Mouse (Mus musculus): ENCODE data around the gene Oprm1. TPM values are rescaled to one million over a fixed set of nuclear protein-coding genes. Genes with fewer than 3 reads are reported as not detected.
A peak's percentile ranks its signal among the peaks of the same experiment; 100 is the strongest.
"Not testable (repeated sequence)": the region's sequence is repeated elsewhere in the genome, so short reads cannot be mapped to it uniquely, and the experiment has no call there.

Gene Oprm1
- total RNA-seq, 2 experiments from 2014 or later, result 8.4 to 8.8 TPM

DNA sequence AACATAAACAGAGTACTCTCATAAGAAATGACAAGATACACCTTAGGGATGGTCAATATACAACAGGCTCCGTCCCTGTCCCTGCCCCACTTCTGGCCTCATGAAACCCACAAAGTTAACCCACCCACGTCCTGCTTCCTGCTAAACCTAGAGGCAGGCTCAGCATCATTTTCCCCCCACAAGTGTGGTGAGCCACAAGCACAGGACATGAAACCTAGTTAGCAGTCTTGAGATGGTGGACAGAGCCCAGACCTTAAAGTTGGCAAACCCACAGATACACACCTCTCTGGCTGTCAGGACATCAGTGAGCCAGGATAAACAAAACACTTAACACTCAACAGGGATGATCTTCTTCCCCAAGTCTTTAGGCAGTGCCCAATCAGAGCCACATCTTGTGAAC is 198.1 kb downstream of the Oprm1 start:
- no peak for DNase-seq (ENCODE audit: extremely low spot score in 1 of 2, low spot score in 2 of 2)
- intact Hi-C loops (cut with DNase I), result no loop called here

DNA sequence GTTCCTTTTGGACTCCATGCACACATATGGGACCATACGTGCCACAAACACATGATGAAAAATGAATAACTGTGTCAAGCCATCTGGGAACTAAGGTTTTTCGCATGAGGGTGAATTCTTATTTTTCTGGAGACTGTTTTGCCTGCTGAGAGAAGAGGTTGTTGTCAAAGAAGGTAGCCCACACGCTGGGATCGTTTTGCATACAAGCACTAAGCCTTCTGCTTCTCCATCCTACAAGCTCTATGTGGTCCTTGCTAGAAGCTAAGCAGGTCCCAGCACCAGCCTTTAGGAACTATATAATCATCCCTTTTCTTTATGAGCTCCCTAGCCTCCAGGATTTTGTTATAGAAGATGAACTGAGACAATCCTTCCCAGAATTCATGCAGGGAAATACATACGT is 200.5 kb downstream of the Oprm1 start:
- intact Hi-C loops (cut with DNase I), result no loop called here
- DNase-seq (ENCODE audit: extremely low spot score in 1 of 2, low spot score in 2 of 2), result no peak

DNA sequence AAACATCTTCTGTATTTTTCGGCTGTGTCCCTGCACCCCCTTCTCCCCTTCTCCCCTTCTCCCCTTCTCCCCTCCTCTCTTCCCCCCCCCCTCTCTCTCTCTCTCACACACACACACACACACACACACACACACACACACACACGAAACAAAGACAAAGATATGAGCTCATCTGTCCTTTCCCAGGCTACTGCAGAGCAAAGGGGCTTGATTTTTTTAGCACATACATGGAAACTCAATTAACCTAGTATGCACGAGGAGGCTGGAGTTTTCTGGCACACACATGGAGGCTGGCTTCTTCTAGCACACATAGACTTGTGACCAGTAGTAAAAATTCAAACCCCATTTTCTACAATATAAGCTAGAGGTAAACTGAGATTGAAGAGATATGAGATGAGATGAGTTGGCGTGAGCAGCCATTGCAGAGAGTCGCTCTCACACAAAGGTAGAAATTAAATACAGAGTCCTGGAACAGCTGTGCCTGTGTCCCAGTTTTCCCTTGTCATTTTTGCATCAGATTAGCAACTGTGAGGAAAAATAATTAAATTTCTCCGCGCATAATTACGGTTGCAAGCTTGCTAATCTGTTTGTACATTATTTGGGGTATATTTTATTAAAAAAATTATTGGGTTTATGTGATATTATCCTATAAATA is 209.4 kb downstream of the Oprm1 start:
- DNase-seq (ENCODE audit: extremely low spot score in 1 of 2, low spot score in 2 of 2), result no peak
- intact Hi-C loops (cut with DNase I), result no loop called here

DNA sequence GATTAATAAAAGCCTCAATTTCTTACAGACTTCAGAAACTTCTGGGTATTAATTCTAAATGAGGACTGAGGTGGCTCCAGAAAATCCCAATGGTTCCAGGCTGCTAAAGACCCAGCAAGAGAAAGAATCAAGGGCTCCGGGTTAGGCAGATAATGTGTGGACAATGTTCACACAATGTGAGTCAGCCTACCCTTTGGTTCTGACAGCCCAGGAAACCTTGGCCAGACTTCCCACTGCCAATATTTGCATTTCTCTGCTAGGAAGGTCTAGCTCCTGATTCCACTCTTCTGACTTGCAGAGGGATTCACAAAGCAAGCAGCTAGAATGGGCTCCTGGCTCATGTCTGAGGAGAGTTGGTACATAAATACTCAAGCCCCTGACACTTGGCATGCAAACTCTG is 210.0 kb downstream of the Oprm1 start:
- DNase-seq (ENCODE audit: extremely low spot score in 1 of 2, low spot score in 2 of 2), result no peak
- intact Hi-C loops (cut with DNase I), result no loop called here

DNA sequence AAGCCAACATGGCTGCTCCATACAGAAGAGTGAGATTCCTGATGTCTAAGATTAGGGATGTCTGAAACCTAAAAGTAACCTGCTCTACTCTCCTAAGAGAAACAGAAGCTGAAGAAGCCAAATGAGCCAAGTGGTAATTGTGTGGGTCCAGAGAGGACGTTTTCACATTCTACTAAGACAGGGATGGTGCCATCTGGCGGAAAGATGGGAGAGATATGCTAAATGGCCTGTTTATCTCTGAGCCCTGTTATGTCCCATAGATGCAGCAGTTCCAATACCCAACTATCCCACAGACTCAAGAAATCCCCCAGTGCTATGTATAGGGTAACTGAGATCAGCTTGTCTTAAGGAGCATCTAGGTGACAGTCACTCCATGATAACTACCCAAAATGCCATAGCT is 219.5 kb downstream of the Oprm1 start:
- intact Hi-C loops (cut with DNase I), result no loop called here
- DNase-seq (ENCODE audit: extremely low spot score in 1 of 2, low spot score in 2 of 2), result peak; percentile 9 to 19

DNA sequence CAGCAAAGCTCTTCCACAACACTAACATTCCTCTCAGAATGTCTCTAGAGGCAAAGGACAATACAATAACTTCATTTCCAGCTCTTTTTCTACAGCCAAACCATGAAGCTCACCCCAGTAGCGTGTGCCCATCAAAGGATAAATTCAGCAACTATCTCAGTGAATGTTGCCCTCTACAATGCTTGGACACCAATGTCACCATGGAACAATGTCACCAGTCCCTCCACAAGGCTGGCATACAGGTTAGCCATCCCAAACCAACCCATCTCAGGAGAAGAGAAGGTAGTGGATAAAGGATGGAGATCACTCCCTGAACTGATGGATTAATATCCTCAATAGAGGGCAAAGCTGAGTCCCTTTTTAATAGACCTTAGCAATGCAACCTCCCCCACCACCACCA is 220.4 kb downstream of the Oprm1 start:
- no peak for DNase-seq (ENCODE audit: extremely low spot score in 1 of 2, low spot score in 2 of 2)
- intact Hi-C loops (cut with DNase I), result no loop called here

DNA sequence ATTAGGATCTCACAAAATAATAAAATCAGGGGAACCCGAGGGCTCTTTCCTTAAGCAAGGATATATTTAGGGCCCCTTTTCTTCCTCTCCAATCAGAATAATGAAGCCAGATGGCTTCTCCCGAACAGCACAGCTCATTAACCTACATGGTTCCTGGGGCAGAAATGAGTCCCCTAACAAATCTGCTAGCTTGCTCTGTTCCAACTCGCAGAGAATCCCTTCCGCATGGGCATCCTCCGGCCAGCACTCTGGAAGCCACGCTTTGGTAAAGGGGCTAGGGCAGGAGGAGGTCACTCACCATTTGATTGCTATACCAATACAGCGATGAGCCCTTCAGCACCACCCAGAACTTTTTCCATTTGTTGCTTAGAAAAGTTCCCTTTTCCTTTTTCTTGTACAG is 220.9 kb downstream of the Oprm1 start:
- no peak for DNase-seq (ENCODE audit: extremely low spot score in 1 of 2, low spot score in 2 of 2)
- intact Hi-C loops (cut with DNase I), result no loop called here

DNA sequence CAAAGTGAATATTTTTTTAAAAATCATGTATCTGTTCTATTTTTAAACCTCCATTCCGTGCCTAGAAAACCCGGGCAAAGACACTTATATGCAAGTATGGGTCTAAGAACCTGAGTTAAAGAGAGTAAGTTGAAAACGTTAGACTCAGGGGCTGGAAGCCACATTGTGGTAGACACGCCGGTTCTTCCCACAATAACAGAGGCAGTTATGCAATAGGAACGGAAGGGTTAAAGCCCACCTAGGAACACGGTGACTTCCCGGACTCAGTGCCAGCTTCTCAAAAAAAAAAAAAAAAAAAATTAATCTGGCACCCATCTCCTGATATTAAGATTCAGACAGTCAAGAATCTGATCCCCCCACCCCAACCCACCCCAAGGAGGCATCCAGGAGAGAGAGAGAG is 221.5 kb downstream of the Oprm1 start:
- no peak for DNase-seq (ENCODE audit: extremely low spot score in 1 of 2, low spot score in 2 of 2)
- intact Hi-C loops (cut with DNase I), result no loop called here

DNA sequence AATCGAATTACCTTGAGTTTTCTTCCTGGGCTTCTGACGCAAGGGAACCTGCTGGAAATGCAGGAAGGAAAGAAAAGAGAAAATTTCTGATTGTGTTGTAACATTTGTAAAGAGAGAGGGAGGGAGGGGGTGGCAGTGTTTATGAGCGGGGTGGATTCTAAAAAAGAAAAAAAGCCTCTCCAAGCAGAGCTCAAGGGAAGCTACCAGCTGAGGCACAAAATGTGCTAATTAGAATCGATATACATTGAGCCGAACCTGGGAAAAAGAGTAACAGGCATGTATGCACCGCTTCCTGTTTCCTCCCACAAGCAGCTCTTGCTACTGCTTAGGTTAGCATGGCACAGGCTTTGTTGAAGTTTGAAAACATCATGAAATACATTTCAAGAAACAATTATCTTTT is 221.9 kb downstream of the Oprm1 start:
- no peak for DNase-seq (ENCODE audit: extremely low spot score in 1 of 2, low spot score in 2 of 2)
- intact Hi-C loops (cut with DNase I), result no loop called here

DNA sequence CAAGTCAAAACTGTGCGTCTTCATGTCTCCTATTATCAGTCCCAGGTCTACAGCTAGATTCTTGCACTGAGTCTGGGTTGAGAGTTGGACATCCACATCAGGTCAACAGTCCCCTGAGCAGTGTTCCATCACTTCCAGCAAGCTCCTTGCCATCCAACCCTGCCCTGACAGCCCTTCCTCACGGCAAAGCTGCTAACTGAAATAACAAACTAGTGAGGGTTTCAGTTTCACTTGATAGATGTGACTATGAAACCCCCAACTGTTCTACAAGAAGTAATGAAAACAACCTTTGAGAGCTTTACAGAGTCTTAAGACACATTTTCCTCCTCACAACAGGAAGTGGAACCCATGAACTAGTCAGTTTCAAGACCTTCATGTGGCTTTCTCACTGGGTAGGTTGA is 224.4 kb downstream of the Oprm1 start:
- no peak for DNase-seq (ENCODE audit: extremely low spot score in 1 of 2, low spot score in 2 of 2)
- intact Hi-C loops (cut with DNase I), result no loop called here

DNA sequence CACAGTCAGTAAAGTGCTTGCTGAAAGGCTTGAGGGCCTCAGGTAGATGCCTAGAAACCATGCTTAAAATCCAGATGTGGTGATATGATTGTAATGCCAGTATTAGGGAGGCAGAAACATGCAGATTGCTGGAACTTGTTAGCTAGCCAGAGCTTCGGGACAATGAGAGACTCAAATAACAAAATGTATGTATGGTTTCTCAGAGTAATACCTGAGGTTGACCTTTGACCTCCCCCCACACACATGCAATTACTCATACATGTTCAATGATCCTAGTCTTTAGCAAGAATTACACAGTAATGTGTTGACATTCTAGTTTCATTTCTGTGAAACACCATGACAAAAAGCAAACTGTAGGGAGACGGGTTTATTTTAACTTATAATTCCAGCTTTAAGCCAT is 225.1 kb downstream of the Oprm1 start:
- intact Hi-C loops (cut with DNase I), result no loop called here
- no peak for DNase-seq (ENCODE audit: extremely low spot score in 1 of 2, low spot score in 2 of 2)

DNA sequence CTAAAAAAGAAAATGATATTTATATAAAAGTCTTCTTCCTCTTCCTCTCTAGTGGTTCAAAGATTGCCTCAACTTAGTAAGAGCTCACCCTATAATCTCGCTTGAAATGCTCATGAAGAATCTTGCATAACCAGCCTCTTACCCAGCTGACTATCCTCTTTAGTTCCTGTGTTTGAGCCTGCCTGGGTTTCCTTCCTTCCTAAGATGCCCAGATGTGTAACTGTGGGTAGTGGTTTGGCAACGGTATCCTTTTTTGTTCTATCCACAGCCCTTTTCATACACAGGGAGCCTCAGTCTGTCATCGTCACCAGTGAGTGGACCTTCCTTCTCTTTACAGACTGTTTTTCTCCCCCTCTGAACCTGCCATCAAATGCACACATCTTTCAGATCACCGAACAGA is 227.9 kb downstream of the Oprm1 start:
- DNase-seq (ENCODE audit: extremely low spot score in 1 of 2, low spot score in 2 of 2), result no peak
- intact Hi-C loops (cut with DNase I), result no loop called here

DNA sequence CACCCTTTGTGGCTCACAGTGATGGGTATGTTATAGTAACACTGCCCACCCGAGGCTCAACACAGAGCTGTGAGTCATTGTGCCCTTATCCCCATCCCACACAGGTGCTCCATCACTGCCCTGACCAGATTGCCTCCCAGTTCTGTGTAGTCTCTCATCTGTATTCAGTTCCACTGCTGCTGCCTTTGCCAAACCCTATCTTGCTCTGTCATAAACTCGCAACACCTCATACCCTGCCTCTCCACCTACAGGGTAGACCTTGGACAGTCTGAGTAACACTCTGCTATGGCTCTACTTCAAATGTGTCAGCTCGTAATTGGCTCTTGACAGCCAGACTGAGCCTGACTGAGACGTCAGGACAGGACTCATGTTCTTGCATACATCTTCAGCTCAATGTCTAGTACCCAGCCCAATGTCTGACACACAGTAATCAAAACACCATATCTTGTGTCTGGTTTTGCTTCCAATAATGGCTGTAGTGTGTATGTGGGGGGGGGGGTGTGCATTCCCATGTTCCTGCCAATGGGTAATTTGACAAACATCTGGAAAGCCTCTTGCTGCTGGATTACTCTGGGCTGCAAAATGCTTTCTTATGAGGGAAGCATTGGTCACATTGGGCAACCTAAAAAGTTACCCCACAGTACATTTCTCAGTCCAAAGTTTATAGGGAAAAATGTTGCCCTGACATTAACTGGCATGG is 229.2 kb downstream of the Oprm1 start:
- intact Hi-C loops (cut with DNase I), result no loop called here
- no peak for DNase-seq (ENCODE audit: extremely low spot score in 1 of 2, low spot score in 2 of 2)

DNA sequence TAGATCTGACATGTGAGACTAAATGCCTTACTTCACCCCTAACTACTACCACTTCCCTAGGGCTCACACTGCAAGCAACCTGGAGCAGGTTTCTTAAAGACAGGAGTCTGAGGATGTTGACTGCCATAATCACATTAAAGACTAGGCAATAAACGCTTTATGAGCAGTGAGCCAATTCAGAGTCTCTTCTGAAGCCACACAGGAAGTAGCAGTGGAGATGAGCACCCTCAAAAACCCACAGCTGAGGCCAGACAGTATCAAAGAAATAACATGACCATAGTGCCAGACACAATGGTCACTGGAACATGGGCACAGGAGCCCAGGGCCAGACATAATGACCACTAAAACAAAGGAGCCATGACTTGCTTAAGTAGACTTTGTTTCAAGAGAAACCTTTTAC is 230.2 kb downstream of the Oprm1 start:
- DNase-seq (ENCODE audit: extremely low spot score in 1 of 2, low spot score in 2 of 2), result no peak

DNA sequence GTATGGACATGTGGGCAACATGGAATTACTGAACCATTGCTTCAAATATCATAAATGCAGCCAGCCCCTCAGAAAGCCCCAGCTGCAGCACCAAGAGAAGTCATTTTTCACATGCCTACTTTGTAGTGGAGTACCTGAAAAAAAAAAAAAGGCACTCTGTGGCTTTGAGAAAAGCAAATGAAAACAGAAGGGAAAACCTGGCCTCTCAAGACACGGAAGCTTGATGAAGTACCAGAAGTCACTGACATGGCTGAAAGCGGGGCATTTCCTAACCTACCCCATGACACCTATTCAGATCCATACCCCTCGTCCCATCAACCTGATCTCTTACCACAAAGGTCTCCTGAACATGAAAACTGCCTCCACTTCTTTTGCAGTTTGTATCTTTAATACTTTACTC is 238.6 kb downstream of the Oprm1 start:
- intact Hi-C loops (cut with DNase I), result no loop called here
- DNase-seq (ENCODE audit: extremely low spot score in 1 of 2, low spot score in 2 of 2), result no peak

More for the DNA sequence above, 230.2 kb downstream of the Oprm1 start:
- intact Hi-C loops (cut with DNase I), result no loop called here

DNA sequence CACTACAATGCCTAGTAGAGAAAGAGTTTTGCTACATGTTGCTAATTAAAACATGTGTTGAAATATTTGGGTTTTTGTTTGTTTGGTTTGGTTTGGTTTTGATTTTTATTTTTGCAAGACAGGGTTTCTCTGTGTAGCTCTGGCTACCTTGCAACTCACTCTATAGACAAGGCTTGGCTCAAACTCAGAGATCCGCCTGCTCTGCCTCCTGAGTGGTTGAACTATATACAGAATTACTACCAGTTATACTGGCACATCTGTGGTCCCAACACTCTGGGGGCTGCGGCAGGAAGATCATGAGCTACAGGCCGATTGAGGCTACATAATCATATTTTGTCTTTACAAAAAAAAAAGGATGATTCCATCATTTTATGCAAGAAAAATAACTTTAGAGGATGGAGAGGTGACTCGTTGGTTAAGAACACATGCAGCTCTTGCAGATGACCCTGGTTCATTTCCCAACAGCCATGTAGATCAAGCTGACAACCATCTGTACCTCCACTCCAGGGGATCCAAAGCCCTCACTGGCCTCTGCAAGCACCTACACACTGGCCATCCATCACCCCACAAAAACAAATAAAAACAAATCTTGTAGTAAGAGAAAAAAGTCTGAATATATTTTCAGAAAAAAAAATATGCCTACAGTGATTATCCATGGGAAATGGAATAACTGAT is 240.4 kb downstream of the Oprm1 start:
- intact Hi-C loops (cut with DNase I), result no loop called here
- no peak for DNase-seq (ENCODE audit: extremely low spot score in 1 of 2, low spot score in 2 of 2)

DNA sequence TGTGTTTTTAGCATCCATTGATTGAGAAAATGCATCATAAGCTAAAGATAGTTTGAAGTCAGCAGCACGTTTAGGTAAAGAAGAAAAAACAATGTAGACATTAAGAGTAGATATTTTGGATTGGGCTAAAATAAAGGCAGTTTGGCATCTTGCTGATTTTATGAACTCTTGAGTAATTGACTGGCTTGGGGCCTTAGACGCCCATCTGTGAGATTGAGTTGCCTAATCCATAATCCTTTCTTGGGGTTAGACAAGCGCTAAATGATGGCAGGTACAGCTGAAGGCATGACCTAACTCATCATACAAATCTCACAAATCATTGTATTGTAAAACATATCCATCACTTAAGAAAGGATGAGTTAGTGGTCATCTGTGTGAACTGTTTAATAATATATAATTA is 241.0 kb downstream of the Oprm1 start:
- no peak for DNase-seq (ENCODE audit: extremely low spot score in 1 of 2, low spot score in 2 of 2)
- intact Hi-C loops (cut with DNase I), result no loop called here

DNA sequence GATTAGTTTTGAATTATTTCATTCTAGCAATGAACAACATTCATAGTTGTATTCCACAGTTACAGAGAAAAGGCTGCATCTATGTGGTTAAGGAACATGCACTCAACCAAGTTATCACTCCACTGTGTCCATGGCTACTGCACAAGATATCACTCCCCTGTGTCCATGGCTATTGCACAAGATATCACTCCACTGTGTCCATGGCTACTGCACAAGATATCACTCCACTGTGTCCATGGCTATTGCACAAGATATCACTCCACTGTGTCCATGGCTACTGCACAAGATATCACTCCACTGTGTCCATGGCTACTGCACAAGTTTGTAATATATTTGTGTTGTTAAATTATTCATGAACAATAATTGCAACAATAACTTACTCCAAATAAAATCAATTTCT is 245.6 kb downstream of the Oprm1 start:
- intact Hi-C loops (cut with DNase I), result loop anchor here (10.0 kb wide), 1 partner anchor 119 kb away; no protein-coding TSS in a partner anchor

DNA sequence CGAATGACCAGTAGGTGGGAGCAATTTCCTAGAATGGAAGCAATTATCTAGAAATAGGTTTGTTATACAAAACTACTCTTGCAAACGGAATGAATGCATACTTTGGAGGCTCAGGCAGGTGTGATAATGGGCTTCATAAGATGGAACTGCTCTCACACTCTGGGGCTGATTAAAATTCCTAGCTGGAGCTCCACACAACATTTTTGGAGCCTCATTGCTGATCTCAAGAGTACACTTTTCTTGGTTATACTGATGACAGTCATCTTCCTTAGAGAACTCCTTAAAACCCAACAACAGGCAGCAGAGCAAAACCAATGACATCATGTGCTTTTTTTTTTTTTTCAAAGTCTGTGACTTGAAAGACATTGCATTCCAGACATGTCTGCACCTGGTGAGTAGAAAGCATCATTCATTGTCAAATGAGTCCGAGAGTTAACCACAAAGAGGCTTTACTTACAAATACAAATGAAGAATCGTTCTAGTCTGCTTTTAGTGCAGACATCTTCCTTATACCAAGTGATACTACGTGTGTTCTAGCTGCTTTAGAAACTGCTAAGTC is 246.8 kb downstream of the Oprm1 start:
- intact Hi-C loops (cut with DNase I), result loop anchor here (10.0 kb wide), 1 partner anchor 120 kb away; no protein-coding TSS in a partner anchor
- no peak for DNase-seq (ENCODE audit: extremely low spot score in 1 of 2, low spot score in 2 of 2)

More for the DNA sequence above, 245.6 kb downstream of the Oprm1 start:
- DNase-seq (ENCODE audit: extremely low spot score in 1 of 2, low spot score in 2 of 2), result not testable (repeated sequence)

DNA sequence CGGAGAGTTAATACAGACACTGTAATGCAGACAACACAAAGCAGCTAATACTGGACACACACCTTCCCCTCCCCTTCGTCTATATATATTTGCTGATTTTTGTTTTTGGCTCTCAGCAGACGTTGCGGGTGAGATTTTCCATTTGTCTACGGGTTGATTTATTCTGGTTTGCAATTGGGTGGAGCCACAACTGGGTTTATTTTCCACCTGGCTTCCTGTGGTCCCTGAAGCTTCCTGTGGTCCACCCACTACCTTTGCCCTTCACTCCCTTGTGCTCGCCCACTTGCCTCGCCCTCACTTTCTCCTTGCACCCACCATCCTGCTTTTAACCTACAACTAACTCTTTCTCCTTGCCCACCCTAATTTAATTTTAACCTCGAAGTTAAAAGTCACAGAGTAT is 252.2 kb downstream of the Oprm1 start:
- intact Hi-C loops (cut with DNase I), result no loop called here
- no peak for DNase-seq (ENCODE audit: extremely low spot score in 1 of 2, low spot score in 2 of 2)

Data from left cerebral cortex, postnatal 10 days (tissue).